Mouse (Mus musculus): ENCODE measurements at regions not wholly inside any gene's neighbourhood (a gene's known extent, or its start where the extent isn't known, plus 50 kb on each side); places are given as distances from the start of the nearest gene placed in this dataset.

DNA sequence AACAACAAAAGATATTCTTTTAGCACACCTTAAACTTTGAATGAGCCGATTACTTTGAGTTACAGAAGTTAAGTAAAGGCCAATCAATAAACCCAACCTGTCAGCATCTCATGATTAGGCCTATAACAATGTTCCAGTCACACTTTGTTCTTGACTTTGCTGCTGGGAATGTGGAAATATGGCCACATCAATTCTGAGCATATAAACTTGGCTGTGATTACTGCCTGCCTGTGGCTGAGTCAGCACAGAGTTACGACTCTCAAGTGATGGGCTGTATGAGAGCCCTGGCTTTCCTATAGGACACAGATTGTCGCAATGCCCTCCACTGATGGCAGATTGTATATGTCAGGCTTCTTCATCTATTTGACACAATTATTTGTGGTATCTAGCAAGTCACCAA, 152.6 kb downstream of the Tm4sf1 start:
- TF ChIP-seq CTCF (conservative IDR thresholded peaks at IDR 0.05; ENCODE audit: insufficient read depth, insufficient read length, low read depth, low read length) (no peak), POLR2A (IDR thresholded peaks at IDR 0.05; ENCODE audit: low read depth, low read length) (no peak)

Data from kidney, adult 2 months (tissue).